Mouse (Mus musculus): ENCODE data around the gene Pitpnm2.

DNA sequence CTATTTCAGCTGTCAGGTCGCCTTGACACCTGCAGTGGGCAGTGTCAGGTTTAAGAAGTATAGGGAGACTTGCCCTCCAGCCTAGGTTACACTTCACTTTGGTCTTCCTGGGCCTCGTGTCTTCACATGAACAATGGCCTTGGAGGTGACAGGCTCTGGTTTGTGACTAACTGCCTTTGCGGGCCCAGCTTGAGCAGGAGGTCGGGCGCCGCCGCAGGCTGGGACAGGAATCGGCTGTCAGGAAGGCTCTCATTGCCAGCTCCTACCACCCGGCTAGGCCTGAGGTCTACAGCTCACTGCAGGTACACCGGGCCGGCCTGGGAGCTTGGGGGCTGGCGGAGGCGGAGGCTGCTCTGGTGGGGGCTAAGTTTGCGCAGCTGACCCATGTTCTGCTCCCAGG lies 136.5 kb downstream of the Pitpnm2 start:
- TF ChIP-seq CTCF (conservative IDR thresholded peaks at IDR 0.05; ENCODE audit: low read length) = no peak
- no peak for TF ChIP-seq POU5F1 (IDR thresholded peaks at IDR 0.05; ENCODE audit: borderline replicate concordance, low read length)
- no peak for TF ChIP-seq NANOG (IDR thresholded peaks at IDR 0.05; ENCODE audit: borderline replicate concordance, low read length)
